Mouse (Mus musculus): Measurements from ENCODE around the gene Tuba3a. TPM values are rescaled to one million over a fixed set of nuclear protein-coding genes. Genes with fewer than 3 reads are reported as not detected.
"Not testable (repeated sequence)": the region's sequence is repeated elsewhere in the genome, so short reads cannot be mapped to it uniquely, and the experiment has no call there.

Tuba3a gene
- total RNA-seq, 2 experiments from 2014 or later: not detected

DNA sequence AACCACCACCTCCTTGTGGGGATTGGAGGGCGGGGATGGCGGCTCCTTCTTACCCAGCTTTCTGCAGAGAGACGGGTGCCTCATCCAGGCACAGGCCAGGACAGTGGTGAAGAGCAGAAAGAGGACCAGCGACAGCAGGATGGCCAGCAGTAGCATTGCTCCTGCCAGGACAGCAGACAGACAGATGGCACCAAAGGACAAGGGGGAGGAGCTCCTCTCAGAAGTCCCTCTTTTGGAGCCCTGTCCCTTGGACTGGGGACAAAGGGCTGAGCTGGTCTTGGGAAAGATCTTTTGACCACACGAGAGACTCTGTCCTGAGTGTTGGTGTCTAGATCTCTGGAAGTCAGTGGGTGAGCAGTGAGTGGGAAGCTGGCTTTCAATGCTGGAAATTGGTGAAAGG lies 23.6 kb upstream of the Tuba3a start:
- no peak for DNase-seq
- intact Hi-C loops (cut with DNase I): no loop called here

DNA sequence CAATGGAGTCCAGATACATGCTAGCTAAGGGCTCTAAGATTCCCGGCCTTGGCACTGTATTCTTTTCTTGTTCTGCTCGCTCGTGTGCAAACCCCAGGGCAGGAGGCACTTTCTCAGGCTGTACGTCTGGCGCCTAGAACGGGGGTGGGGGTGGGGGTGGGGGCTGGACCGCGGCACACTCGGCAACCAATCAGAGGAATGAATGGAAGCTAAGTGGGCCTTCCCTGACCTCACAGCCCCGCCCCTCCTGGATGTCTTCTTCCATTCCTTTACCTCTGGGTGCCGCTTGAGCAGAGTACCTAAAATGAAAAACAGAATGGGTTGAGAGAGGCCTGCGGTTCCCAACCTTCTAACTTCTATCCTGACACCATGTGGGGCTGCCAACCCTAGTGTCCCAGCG lies 23.1 kb upstream of the Tuba3a start:
- no peak for DNase-seq
- intact Hi-C loops (cut with DNase I): no loop called here

DNA sequence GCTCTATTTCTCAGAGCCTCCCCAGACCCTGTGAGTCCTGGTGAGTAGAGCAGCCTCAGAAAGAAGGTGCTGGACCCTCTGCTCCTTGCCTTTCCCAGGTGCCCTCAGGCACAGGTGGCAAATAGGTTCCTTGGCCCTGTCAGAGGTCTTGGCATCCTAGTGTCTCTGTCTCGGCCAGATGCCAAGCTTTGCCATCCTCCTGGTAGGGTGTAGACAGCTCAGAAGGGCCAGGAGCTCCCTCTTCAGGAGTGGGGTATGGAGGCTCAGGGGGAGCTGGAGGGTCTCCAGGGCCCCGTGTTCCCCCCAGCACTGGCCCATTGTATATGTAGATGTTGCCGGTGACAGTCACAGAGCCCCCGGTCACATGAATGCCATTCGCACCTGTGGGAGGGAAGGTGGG lies 21.2 kb upstream of the Tuba3a start:
- intact Hi-C loops (cut with DNase I): no loop called here
- DNase-seq: no peak

DNA sequence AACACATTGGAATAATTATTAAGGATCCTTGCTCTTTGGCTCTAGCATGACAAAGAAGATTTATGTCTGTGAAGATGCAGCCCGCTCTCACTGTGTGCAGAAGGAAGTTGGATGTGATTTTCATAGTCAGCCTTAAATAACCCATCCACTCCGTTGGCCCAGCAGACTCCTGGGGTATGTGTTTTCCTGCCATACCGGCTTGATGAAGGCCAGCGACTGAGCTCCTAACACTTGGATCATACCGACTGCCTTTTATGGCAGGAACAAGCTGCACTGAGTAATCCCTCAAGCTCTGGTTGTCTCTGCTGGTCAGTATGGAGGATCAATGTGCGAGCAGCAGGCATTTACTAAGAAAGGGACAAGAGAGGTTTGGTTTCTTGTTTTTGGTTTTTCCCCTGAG lies 19.6 kb upstream of the Tuba3a start:
- DNase-seq: no peak
- intact Hi-C loops (cut with DNase I): no loop called here

DNA sequence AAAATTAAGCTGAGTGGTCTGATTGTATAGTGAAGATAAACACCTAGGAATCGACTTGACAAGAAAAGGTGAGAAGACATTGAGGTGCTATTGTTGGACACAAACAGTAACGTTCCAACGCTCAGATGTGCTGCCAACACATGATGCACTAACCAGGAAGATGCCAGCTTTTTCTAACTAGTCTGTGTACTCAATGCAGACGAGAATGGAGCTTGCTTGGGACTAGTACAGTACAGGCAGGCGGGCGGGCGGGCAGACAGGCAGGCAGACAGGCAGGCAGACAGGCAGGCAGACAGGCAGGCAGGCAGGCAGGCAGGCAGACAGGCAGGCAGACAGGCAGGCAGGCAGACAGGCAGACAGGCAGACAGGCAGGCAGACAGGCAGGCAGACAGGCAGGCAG lies 18.6 kb upstream of the Tuba3a start:
- intact Hi-C loops (cut with DNase I); DNase-seq: not testable (repeated sequence)

DNA sequence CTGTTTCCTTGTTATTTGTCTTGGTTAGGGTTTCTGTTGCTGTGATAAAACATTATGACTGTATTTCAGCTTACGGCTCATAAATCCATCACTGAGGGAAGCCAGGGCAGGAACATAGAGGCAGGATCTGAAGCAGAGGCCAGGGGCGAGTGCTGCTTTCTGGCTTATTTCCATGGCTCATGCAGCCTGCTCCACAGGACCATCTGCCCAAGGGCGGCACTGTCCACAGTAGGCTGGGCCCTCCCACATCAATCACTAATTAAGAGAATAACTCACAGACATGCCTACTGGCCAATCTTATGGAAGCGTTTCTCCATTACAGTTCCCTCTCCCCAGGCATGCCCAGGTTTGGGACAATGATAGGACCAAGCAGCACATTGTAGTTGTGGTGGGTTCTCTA lies 17.4 kb upstream of the Tuba3a start:
- intact Hi-C loops (cut with DNase I): no loop called here
- no peak for DNase-seq

DNA sequence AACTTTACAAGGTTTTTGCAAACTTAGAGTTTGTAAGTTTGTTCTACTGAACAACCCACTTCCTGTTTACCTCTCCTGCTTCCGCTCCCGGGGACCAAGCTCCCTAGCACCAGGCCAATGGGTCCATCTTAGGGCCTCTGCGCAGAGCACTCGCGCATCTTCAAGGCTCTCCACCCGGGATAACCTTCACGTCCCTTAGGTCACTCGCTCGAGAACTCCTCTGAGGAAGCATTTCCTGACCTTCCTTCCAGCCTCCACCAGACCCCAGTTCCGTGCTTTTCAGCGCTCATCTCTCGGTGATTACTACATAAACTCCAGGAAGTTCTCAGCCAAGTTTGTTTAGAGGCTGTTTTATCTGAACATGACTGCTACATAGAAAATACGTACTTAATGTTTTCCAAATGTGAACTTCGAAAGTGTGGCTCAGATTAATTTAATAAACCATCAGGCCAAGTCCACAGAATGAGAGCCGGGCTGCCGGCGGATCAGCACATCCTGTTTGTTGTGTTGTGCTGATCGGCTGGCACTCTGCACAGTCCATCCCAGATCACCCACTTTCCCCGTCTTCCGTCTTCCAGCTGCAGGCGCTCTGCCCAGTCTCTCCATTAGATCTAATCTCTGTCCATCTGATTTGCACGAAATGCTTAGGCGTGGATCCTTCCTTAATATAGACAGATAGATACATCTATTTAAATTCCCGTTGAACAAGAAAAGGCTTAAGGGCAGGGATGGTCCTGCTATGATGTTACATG lies 16.6 kb upstream of the Tuba3a start:
- DNase-seq: peak in 1 of 2 experiments; percentile 35
- intact Hi-C loops (cut with DNase I): no loop called here

DNA sequence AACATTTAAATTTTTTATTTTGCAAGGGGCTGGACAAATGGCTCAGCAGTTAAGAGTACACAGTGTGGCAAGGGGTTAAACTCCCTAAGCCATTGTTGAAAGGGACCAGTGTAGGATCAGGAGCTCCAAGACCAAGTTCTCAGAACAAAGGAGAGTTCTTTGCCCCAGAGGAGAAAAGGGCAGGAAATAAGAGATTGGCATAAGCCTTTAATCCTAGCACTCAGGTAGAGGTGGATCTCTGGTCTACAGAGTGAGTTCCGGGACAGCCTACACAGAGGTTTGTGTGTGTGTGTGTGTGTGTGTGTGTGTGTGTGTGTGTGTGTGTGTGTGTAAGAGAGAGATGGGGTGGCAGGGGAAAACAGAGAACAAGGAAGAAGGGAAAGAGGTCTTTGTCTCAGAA lies 15.1 kb upstream of the Tuba3a start:
- intact Hi-C loops (cut with DNase I): no loop called here
- no peak for DNase-seq

DNA sequence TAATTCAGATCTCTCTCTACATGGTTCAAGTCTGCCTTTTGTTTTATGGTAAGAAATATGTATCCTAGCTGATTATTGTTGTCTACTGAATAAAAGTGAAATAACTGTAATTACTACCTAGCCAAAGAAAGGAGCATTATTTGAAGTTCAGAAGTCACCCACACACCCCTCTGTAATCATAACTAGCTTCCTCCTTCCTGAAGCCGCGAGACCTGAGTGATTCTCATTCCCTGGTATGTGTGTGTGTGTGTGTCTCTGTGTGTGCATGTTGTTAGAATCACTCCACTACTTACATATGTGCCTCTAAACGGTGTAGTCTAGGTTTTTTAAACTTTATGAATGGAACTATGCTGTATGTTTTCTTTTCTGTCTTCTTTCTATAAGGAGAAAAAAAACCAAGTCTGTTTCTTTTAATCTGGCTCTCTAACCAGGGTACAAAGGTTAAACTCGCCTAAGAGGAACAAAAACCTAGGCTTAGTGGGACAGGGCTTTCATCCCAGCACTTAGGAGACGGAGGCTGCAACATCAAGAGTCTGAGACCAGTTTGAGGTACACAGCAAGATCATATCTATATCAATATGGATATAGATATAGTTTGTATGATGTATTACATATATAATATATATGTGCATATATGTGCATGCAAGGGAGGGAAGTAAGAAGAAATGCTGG lies 11.4 kb upstream of the Tuba3a start:
- no peak for DNase-seq
- intact Hi-C loops (cut with DNase I): no loop called here

DNA sequence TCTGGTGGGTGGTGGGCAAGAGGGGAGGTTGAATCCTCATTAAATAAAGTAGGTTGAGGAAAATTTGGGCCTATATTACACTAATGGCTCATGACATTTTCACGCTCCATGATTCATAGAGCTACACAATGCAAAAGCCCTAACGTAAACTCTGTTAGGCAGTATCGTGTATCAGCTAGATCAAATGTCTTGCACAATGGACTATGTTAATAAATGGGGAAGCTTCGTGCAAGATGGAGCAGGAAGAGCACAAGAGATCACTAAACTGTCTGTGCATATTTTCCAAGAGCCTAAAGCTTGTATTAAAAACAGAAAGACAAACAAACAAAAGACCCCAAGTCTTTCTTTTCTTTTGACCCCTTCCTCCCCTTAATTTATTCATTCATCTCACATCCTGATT lies 8.2 kb upstream of the Tuba3a start:
- intact Hi-C loops (cut with DNase I): no loop called here

DNA sequence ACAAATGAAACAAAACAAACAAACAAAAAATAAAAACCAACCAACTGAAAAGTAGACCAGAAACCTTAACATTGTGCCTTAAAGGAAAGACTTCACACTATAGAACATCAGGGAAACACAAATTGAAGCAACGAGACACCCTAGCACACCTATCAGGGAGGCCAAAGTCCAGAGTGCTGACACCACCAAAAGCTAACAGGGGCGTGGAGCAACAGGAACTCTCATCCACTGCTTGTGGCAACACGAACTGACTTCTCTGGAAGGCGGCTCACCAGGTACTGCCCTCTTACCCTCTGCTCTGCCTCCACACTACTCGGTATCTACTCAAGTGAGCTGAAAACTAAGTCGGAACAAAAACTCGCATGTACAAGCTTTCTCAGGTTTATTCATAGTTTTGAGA lies 6.4 kb upstream of the Tuba3a start:
- intact Hi-C loops (cut with DNase I): no loop called here
- no peak for DNase-seq

More for the DNA sequence above, 8.2 kb upstream of the Tuba3a start:
- DNase-seq: no peak

DNA sequence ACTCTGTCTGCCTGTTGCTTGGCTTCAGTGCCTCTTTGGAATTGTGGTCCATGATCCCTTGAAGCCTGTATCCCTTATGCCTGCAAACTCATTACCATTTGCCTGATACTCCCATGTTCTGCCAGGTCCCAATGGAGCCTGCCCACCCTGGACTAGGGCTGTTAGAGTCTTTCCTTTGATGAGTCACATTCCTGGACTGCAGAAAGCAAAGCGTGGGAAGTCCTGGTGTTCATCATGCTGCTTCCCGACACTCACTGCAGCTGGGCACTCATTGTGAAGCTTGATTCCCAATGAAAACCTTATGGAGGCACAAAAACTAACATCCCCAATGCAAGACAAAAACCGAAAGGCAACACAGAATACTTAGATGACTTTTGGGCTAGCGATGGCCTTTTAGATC lies 5.5 kb upstream of the Tuba3a start:
- intact Hi-C loops (cut with DNase I): no loop called here
- DNase-seq: no peak

DNA sequence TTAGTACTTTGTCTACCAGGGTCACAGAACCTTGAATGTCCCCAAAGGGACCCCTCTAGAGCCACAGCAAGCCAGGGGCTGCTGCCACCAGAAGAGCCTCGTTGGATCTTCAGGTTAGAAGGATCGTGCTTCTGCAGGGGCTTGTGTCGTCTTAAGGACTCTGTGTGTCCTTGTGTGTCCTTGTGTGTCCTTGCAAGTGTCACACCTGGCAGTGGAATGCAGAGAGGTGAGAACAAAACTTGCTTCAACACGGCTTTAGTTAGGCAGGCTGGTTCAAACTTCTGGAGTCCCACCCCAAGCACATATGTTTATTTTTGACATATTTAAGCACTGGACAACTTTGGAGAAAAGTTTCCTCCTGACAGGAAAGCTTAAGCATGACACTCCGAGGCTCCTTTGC lies 2.9 kb upstream of the Tuba3a start:
- intact Hi-C loops (cut with DNase I): no loop called here
- DNase-seq: no peak

DNA sequence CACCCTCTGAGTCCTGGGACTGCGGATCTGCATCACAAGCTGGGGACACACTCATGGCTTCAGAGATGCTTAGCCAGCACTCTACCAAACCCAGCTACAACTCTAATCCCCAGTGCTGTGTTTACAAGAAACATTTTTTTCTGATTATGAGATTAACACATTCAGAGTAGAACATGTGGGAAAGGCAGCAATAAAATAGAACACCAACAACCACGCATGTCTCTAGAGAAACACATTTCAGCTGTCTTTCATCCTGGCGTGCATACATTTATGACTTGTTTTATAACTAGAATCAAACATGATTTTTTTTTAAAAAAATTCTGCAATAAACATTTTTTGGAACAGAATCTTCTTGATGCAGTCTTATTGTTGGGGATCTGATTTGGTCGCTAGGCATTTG lies 1.1 kb upstream of the Tuba3a start:
- intact Hi-C loops (cut with DNase I): no loop called here

DNA sequence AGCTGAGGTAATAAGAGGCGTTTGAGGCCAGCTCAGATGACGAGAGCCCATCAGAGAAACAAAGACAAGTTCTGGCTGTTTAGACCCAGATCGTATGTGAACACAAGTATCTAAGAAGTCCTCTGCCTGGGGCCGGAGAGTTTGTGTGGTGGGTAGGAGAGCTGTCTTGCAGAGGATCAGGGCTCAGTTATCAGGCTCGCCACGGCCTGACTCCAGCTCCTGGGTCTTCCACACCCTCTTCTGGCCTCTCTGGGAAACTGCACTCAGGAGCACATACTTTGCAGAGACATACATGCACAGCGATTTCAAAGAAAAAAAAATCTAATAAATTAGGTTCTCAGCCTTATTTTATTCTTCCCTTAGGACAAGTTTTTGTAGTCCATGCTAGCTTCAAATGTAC lies 1.1 kb downstream of the Tuba3a start:
- intact Hi-C loops (cut with DNase I): no loop called here
- no peak for DNase-seq

More for the DNA sequence above, 1.1 kb upstream of the Tuba3a start:
- no peak for DNase-seq

DNA sequence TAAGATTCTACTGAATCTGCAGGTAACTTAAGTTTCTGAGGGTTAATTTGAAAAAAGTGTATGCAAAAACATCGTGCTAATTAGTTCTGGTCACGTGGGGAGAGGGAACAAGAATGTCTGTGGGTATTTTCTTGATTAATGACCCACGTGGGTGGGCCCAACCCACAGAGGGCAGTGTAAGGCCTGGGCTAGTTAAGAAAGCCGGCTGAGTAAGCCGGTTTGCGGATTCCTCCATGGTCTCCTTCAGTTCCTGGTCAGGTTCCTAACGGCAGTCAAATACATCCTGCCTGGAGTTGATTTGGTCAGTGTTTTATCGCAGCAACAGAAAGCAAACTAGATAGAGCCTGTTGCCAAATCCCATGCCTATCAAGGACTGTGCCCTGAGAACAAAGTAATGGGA lies 1.6 kb downstream of the Tuba3a start:
- intact Hi-C loops (cut with DNase I): no loop called here
- no peak for DNase-seq

DNA sequence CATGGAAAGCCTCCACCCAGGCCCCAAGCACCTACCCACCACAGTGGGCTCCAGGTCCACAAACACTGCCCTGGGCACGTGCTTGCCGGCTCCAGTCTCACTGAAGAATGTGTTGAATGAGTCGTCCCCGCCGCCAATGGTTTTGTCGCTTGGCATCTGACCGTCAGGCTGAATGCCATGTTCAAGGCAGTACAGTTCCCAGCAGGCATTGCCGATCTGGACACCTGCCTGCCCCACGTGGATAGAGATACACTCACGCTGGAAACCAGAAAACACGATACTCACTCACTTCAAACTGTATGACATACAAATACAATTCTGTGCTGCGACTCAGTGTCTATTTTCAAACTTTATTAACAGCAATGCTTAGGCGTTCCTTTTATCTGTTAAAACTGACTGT lies 3.1 kb downstream of the Tuba3a start:
- intact Hi-C loops (cut with DNase I): not testable (repeated sequence)
- peak in 1 of 2 experiments; percentile 20 for DNase-seq

DNA sequence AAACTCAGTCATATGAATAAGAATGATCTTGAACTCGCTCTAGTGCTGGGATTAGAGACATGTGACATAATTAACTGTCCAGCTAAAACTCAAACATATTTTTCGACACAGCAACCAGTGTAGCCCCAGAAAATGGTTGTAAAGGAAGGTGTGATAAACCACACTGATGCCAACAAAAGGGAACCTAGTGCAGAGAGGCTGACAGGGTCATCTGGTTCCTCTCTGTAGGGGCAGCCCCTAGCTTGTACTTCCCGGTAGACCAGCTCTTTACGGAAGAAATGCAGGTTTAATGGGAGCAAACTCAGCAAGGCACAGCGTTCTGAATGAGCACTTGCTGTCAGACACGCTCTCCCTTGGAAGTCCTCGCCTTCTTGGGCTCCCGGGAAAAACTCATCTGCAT lies 6.1 kb downstream of the Tuba3a start:
- intact Hi-C loops (cut with DNase I): no loop called here
- no peak for DNase-seq

DNA sequence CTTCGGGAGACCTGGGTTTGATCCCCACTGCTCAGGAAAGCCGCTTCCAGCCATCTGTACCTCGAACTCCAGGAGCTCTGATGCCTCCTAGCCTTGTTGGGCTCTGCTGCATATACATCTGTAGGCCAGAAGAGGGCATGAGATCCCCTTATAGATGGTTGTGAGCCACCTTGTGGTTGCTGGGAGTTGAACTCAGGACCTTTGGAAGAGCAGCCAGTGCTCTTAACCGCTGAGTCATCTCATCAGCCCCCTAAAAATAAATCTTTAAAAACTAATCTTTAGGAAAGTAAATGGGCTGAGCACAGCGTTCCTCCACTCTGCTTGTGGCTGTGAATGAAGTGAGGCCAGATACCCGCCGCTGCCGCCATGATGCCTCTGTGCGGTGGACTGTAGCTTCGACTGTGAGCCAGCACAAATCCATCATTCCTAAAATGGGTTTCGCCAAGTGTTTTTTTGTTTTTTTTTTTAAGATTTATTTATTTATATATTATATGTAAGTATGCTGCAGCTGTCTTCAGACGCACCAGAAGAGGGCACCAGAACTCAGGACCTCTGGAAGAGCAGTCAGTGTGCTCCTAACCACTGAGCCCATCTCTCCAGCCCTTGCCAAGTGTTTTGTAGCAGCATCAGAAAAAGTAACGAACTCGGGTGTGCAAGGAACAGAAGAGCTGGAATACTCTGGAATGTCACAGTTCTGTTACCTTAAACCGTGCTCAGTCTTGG lies 10.8 kb downstream of the Tuba3a start:
- DNase-seq: peak; percentile 57 to 64
- intact Hi-C loops (cut with DNase I): loop anchor here (1.0 to 5.0 kb wide), 5 partner anchors 43 to 327 kb away; partner anchors contain the start of genes Iffo1 and Tapbpl

DNA sequence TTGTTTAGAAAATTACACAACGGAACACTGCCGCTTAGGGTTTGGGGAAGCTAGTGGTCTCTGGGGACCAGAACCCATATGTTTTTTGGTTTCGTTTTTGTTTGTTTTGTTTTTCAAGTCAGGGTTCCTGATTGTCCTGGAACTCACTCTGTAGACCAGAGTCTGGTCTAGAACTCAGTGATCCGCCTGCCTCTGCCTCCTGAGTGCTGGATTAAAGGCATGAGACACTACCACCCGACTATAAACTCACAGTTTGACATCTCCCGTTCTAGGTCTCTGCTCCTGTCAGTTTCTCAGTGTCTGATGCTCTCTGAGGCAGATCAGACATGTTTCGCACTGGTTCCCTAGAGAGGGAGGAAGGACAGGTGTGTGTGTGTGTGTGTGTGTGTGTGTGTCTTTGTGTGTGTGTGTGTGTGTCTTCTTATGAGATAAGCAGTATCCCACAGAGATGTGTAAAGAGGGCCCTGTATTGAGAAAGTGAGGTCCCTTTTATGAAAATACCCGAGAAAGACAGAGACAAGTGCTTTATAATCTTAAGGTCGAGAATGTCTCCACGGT lies 13.5 kb downstream of the Tuba3a start:
- DNase-seq: no peak

More for the DNA sequence above, 13.5 kb downstream of the Tuba3a start:
- intact Hi-C loops (cut with DNase I): loop anchor here (5.0 kb wide), 4 partner anchors 40 to 330 kb away; partner anchors contain the start of genes Iffo1 and Tapbpl

Data from heart, postnatal 10 days (tissue).